Mouse (Mus musculus) hindbrain, embryonic 13.5 days (tissue): ENCODE measurements around the gene Pgp. TPM values are rescaled to one million over a fixed set of nuclear protein-coding genes. Genes with fewer than 3 reads are reported as not detected.

Source experiments
- ATAC-seq: fragments of 200-750 bp; cut with Nextera tagmentation; 2 replicates; pipeline ENCODE4 v1.8.0; 2017; ENCODE audit warnings: moderate TSS enrichment; ENCODE audit not compliant: low FRiP score
- H3K27ac ChIP-seq: fragments of 300-500 bp; sonication (generic); 2 replicates; pipeline ENCODE4 v1.5.1; 2015; ENCODE audit warnings: inconsistent platforms, mild to moderate bottlenecking, moderate library complexity
- H3K27me3 ChIP-seq: fragments of 300-500 bp; sonication (generic); 2 replicates; pipeline ENCODE4 v1.6.1; 2015; ENCODE audit warnings: mild to moderate bottlenecking, inconsistent platforms
- H3K36me3 ChIP-seq: fragments of 300-500 bp; sonication (generic); 2 replicates; pipeline ENCODE4 v1.6.1; 2015; ENCODE audit warnings: mild to moderate bottlenecking, inconsistent platforms
- H3K4me1 ChIP-seq: fragments of 300-500 bp; sonication (generic); replicated peaks from 2 replicates; pipeline ENCODE4 v1.6.1; 2015; ENCODE audit warnings: inconsistent platforms
- H3K4me2 ChIP-seq: fragments of 300-500 bp; sonication (generic); 2 replicates; pipeline ENCODE4 v1.6.1; 2015; ENCODE audit warnings: inconsistent platforms, mild to moderate bottlenecking, moderate library complexity
- H3K4me3 ChIP-seq: fragments of 300-500 bp; sonication (generic); 2 replicates; pipeline ENCODE4 v1.5.1; 2015; ENCODE audit warnings: mild to moderate bottlenecking, inconsistent platforms
- H3K9ac ChIP-seq: fragments of 300-500 bp; sonication (generic); 2 replicates; pipeline ENCODE4 v1.6.1; 2015; ENCODE audit warnings: mild to moderate bottlenecking, inconsistent platforms
- H3K9me3 ChIP-seq: fragments of 300-500 bp; sonication (generic); 2 replicates; pipeline ENCODE4 v1.6.1; 2016; ENCODE audit warnings: inconsistent platforms
- WGBS: fragments of 180-500 bp; shearing (Covaris S2); methylation state at CpG from one replicate; pipeline ENCODE4 v1.1.7; 2015; 5-methylcytosine and 5-hydroxymethylcytosine counted together
- polyA plus RNA-seq: library from polyadenylated mRNA; unstranded; fragments of >200 nt; fragmentation: Nextera tagmentation; extraction: Ambion mirVana; gene quantifications from 2 replicates; pipeline ENCODE4 v1.2.1, GENCODE M21; 2015

Gene Pgp
- polyA plus RNA-seq, 1 experiment from 2014 or later = 56.9 TPM

DNA sequence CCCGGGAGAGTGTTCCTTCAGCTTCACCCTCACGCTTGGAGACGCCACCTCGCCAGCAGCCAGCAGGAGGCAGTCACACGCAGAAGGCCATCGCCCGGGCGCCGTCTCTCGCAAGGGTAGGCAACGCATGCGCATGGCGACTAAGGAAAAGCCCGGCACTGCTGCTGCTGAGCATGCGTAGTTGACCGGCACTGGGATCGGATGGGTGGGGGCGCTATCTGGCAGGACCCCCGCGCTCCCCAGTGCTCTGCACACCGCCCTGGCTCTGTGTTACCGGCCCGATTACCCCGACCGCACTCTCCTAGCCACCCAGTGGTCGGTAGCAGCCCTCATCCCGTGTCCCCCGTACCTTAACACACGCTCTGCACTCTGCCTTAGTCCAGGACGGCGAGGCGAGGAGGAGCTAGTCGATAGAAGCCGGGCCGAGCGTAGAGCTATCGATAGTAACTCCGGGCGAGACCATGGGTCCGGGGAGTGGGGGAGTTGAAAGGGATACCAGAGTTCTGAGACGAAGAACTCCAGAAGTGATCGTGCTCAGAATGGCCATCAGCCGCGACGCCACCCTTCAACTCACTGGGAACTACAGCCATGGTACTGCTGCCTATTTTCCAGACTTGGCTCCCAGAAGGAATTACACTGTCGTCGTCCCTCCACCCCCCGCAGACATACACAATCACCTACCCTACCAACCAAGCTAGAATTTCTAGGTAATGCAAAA is 8.6 kb downstream of the Pgp start, which contains the start of gene Mlst8:
Gene Mlst8 (minus strand): TSS at position 416 of the 718 bp plus-strand sequence.
- Histone ChIP-seq H3K4me1 (peaks cover 32% of the 10 kb centered on the region), H3K4me3 (peak within 1 kb of the TSS; percentile 74), H3K9ac (peak within 1 kb of the TSS; percentile 86), H3K36me3 (peaks cover 35% of the 10 kb centered on the region), H3K9me3 (no peaks in the 10 kb centered on the region), H3K27me3 (no peaks in the 10 kb centered on the region), H3K27ac (peak within 1 kb of the TSS; percentile 98), H3K4me2 (peak within 1 kb of the TSS; percentile 73)
- WGBS = under 1% methylated on average over 48 of the region's 48 CpGs
- ATAC-seq = peak; percentile 93

DNA sequence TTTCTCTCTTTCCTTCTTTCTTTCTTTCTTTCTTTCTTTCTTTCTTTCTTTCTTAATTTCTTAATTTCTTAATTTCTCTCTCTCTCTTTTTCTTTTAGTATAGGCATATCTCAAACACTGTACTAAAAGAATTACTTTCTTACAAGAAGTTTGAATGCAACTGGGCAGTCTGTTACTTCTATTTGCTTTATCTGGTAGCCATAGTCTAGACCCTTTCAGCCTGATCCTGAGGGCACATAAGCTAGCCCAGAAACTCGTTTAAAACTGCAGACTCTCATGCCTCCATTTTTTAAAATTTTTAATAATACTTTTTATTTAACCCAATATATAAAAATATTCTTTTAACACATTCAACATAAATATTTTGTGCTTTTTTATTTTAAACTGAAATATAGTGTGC is 9.2 kb downstream of the Pgp start:
- H3K4me2 ChIP-seq = peak overlapping the region; percentile 73; the same call in 1 of the 2 replicates
- H3K9me3 ChIP-seq = no peaks in the 10 kb centered on the region
- H3K4me1 ChIP-seq = peaks cover 25% of the 10 kb centered on the region
- H3K27me3 ChIP-seq = no peaks in the 10 kb centered on the region
- peaks cover 29% of the 10 kb centered on the region for H3K36me3 ChIP-seq
- no peak overlapping the region for H3K9ac ChIP-seq
- 33% methylated on average over 1 of the region's 1 CpGs for WGBS
- peak overlapping the region; percentile 74 for H3K4me3 ChIP-seq
- ATAC-seq = no peak
- no peak overlapping the region for H3K27ac ChIP-seq

DNA sequence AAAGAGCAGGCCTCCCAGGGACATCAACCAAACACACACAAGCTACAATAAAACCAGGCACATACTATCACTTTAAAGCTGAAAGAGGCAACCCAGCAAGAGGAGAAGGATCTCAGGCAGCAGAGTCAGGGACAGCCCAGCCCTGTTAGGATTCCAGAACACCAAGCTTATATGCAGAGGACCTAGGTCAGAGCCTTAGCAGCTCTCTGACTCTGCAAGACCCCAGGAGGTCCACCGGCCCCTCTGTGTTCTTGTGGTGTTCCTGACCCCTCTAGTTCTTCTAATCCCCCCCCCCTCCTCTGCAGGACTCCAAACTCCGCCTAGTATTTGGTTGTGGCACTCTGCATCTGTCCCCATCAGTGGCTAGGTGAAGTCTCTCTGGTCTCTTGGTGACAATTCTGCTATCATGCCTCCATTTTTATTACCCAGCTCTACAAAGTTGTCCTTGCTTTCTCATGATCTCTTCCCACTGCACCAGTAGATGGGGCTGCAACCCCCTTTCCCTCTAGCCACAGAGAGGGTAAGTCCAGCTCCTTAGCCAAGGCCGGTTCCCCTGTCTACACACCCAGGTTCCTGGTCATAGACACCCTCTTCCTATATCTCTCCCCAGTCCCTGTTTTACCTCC is 10.1 kb downstream of the Pgp start:
- Histone ChIP-seq H3K27me3 (no peaks in the 10 kb centered on the region), H3K4me3 (no peak overlapping the region), H3K9me3 (no peaks in the 10 kb centered on the region), H3K9ac (no peak overlapping the region), H3K4me1 (peaks cover 25% of the 10 kb centered on the region), H3K27ac (peak overlapping the region; percentile 18; the same call in 1 of the 2 replicates), H3K4me2 (0 out of 2 replicates have a peak overlapping the region, but pooled peaks have one; percentile 8), H3K36me3 (peaks cover 20% of the 10 kb centered on the region)
- no peak for ATAC-seq
- 41% methylated on average over 3 of the region's 3 CpGs for WGBS

DNA sequence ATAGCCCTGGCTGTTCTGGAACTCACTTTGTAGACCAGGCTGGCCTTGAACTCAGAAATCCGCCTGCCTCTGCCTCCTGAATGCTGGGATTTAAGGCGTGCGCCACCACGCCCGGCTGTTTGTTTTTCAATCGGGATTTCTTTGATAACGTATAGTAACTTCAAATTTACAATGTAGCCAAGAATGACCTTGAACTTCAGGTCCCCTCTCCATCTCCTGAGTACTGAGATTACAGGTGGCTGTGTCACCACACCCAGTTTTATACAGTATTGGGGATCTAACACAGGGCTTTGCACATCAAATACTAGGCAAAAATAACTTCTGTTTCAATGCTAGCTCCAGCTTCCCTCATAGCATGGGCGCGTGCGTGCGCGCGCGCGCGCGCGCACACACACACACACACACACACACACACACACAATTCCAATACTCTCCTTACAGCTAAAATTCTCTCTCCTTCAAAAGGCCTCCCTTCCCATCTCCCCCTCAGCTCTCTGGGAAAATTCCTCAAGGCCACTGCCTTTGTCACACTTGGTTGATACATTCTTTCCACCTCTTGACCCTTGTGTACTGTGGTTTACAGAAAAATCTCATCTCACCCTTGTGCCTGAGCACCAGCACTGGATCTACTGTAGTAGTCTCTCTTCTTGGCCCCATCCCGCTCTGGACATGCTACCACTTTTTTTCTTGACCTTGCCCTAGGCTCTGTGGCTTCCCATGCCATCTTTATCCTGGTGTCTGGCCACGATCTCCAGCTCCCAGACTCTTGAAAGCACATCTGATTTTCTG is 11.0 kb downstream of the Pgp start:
- 95% methylated on average over 20 of the region's 20 CpGs for WGBS
- no peak overlapping the region for H3K27ac ChIP-seq

DNA sequence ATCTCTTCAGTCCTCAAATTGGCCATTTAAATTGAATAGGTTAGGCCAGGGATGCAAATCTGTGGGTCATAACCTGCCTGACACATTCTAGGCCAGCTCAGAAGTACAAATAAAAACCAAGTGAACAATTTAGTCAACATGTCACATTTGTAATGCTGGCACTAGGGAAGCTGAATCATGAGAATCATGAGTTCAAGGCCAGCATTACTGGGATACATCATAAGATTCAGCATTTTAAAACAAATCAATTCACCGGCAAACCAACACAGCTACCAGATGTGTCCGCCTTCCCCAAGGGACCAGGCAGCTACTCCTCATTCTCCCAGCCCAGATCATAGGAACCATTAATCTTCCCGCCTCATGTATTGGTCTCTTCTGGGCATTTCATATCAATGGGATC is 13.3 kb downstream of the Pgp start:
- Histone ChIP-seq H3K4me1 (peaks cover 28% of the 10 kb centered on the region), H3K36me3 (no peaks in the 10 kb centered on the region), H3K4me2 (no peak overlapping the region), H3K9me3 (no peaks in the 10 kb centered on the region), H3K9ac (no peak overlapping the region), H3K27me3 (0 out of 2 replicates have a peak, but pooled peaks cover 4% of the 10 kb centered on the region), H3K27ac (no peak overlapping the region), H3K4me3 (no peak overlapping the region)
- 64% methylated on average over 3 of the region's 3 CpGs for WGBS
- no peak for ATAC-seq

More for the DNA sequence above, 11.0 kb downstream of the Pgp start:
- no peaks in the 10 kb centered on the region for H3K27me3 ChIP-seq
- H3K4me3 ChIP-seq = no peak overlapping the region
- H3K9ac ChIP-seq = no peak overlapping the region
- H3K36me3 ChIP-seq = peaks cover 11% of the 10 kb centered on the region
- H3K4me1 ChIP-seq = peaks cover 31% of the 10 kb centered on the region
- ATAC-seq = no peak
- no peaks in the 10 kb centered on the region for H3K9me3 ChIP-seq
- no peak overlapping the region for H3K4me2 ChIP-seq

DNA sequence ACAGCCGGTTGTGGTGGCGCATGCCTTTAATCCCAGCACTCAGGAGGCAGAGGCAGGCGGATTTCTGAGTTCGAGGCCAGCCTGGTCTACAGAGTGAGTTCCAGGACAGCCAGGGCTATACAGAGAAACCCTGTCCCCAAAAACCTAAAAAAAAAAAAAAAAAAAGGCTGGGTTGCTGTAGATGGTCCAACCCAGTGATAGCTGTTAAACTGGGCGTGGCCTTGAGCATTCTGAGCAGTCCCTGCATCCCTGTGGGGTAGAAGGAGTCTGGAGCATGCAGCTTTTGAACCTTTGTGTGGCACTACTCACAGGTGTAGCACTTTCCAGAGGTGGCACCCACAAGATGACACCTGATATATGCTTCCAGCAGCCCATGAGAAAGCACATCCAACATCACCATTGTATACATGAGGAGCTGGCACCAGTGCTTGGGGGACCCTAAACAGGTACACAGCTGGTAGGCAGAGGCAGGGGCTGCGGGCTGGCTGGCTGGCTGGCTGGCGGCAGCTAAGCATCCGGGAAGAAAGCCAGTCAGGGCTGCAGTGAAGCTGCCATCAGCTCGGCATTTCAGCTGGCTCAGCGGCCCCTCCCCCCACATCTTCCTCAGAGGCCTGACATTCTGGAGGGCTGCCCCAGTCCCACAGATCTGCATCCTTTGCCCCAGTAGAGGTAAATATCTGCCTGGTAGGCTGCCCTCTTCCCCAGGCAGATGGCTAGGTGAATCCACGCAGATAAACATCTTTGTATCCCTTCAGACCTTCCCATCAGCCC is 15.1 kb downstream of the Pgp start:
- Histone ChIP-seq H3K4me1 (peaks cover 33% of the 10 kb centered on the region), H3K4me3 (no peak overlapping the region), H3K9ac (peak overlapping the region; percentile 58), H3K36me3 (no peaks in the 10 kb centered on the region), H3K27me3 (0 out of 2 replicates have a peak, but pooled peaks cover 4% of the 10 kb centered on the region), H3K9me3 (no peaks in the 10 kb centered on the region), H3K27ac (peak overlapping the region; percentile 85), H3K4me2 (peak overlapping the region; percentile 21; the same call in 1 of the 2 replicates)
- ATAC-seq = no peak
- 46% methylated on average over 10 of the region's 11 CpGs for WGBS

DNA sequence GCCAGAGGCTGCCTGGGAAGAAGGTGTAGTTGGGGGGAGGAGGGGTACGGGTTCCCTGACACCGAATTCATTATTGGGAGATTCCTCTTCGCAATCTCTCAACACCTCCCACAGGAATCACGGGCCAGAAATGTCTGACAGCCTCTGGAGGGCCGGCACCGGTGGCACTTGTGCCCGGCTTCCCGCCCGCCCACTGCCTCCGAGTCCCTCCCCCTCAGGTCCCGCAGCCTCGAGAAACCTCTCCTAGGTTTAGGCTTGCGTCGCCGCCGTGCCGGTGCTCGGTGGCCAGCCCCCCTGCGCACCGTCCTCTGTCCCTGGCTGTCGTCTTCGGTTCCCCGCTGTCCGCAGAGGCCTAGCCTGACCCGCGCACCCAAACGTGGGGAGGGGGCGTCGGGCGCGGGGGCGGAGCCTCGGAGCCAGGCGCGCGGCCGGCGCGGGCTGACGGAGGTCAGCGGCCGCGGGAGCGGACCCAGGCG is 18.0 kb downstream of the Pgp start, which contains the start of gene Caskin1:
Gene Caskin1 (plus strand): TSS at position 416 of the 476 bp plus-strand sequence.
- peak within 1 kb of the TSS; percentile 97 for H3K9ac ChIP-seq
- ATAC-seq = peak; percentile 67
- H3K9me3 ChIP-seq = no peaks in the 10 kb centered on the region
- peak within 1 kb of the TSS; percentile 87 for H3K4me3 ChIP-seq
- H3K27ac ChIP-seq = peak within 1 kb of the TSS; percentile 99
- H3K27me3 ChIP-seq = 0 out of 2 replicates have a peak, but pooled peaks cover 4% of the 10 kb centered on the region
- no peaks in the 10 kb centered on the region for H3K36me3 ChIP-seq
- under 1% methylated on average over 45 of the region's 45 CpGs for whole genome bisulfite sequencing
- H3K4me2 ChIP-seq = peak within 1 kb of the TSS; percentile 91
- H3K4me1 ChIP-seq = peaks cover 49% of the 10 kb centered on the region

DNA sequence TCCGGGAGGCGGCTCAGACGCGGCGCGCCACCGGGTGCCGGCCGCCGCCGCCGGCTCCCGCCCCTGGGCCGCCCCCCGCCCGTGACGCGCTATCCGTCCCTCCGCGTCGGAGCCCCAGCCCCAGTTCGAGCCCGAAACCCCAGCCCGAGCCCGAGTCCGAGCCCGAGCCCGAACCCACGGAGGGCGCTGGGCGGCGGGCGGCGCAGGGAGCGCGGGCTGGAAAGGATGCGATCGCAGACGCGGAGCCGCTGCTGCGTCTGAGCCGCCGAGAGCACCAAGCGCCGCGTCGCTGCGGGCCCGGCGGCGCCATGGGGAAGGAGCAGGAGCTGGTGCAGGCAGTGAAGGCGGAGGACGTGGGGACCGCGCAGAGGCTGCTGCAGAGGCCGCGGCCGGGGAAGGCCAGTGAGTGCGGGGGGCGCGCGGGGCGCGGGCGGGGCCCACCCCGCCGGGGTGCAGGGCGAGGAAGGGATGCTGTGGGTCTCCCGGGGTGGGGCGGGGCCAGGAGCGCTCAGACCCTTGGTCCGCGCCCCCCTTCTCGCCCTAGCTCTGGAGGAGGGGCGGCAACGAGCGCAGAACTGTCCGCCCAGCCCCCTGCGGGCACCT is 18.6 kb downstream of the Pgp start:
- ATAC-seq = peak; percentile 78
- peak overlapping the region; percentile 99 for H3K27ac ChIP-seq
- H3K9me3 ChIP-seq = no peaks in the 10 kb centered on the region
- peaks cover 49% of the 10 kb centered on the region for H3K4me1 ChIP-seq
- peak overlapping the region; percentile 91 for H3K4me2 ChIP-seq
- peak overlapping the region; percentile 97 for H3K9ac ChIP-seq
- 0 out of 2 replicates have a peak, but pooled peaks cover 4% of the 10 kb centered on the region for H3K27me3 ChIP-seq
- no peaks in the 10 kb centered on the region for H3K36me3 ChIP-seq
- H3K4me3 ChIP-seq = peak overlapping the region; percentile 87
- under 1% methylated on average over 64 of the region's 81 CpGs for WGBS

DNA sequence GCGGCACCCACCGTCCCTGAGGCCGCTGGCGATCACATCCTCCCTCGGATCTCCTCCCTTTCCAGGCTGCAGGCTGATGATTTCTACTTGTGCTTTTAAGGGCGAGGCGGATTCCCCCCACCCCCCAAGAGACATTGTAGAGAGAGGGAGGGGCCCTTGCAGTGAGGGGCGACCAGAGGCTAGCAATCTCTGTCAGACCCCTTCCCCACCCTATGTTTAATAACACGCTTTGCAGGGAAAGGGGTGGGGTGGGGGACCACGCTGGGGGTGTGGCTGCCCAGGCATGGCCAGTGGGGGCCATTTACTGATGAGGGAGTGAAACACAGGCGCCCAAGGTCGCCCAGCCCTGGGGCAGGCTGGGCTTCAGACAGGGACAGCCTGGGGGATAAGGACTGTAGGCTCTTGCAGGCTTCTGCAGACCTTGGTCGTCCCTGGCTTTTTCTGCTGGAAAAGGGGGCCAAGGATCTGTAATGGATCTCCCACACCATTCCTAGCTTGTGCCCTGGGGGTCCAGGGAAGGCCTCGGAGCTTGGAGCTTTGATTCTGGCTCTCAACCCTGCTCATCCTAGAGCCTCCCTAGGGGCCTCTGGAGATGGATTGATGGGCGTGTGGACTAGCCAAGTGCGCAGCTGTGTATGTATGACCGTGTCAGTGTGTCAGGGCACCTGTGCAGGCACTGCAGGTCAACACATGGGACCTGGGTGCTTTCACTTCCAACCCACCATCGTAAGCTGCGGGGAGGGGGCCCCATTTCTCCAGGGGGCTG is 19.3 kb downstream of the Pgp start:
- H3K4me3 ChIP-seq = peak overlapping the region; percentile 87
- H3K36me3 ChIP-seq = no peaks in the 10 kb centered on the region
- H3K27ac ChIP-seq = peak overlapping the region; percentile 99
- H3K4me2 ChIP-seq = peak overlapping the region; percentile 91
- peak; percentile 35 for ATAC-seq
- peak overlapping the region; percentile 97 for H3K9ac ChIP-seq
- 0 out of 2 replicates have a peak, but pooled peaks cover 4% of the 10 kb centered on the region for H3K27me3 ChIP-seq
- peaks cover 52% of the 10 kb centered on the region for H3K4me1 ChIP-seq
- H3K9me3 ChIP-seq = no peaks in the 10 kb centered on the region
- 9% methylated on average over 19 of the region's 19 CpGs for WGBS

DNA sequence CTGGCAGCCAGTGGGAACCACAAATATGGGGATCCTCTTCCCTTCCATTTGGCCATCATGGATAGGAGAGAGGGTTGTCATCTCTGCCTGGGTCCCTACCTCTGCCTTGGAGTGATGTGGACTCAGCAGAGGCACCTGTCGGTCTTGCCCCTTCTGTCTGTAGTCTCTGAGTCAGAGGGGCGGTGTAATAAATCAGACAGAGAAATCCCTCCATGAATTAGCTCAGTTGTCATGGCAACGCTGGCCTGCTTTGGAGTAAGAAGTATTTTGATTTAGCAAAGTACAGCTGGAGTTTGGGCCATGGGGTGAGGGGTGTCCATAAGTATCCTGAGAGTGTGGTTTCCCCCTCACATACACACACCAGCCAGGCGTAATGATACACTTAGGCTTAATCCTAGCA is 20.2 kb downstream of the Pgp start:
- WGBS = 65% methylated on average over 4 of the region's 4 CpGs
- Histone ChIP-seq H3K9ac (peak overlapping the region; percentile 97), H3K4me2 (peak overlapping the region; percentile 91), H3K4me1 (peaks cover 56% of the 10 kb centered on the region), H3K36me3 (peaks cover 1% of the 10 kb centered on the region), H3K4me3 (peak overlapping the region; percentile 87), H3K27ac (peak overlapping the region; percentile 99), H3K9me3 (no peaks in the 10 kb centered on the region), H3K27me3 (0 out of 2 replicates have a peak, but pooled peaks cover 4% of the 10 kb centered on the region)
- ATAC-seq = no peak
